Mouse (Mus musculus) midbrain, embryonic 16.5 days (tissue): ENCODE measurements around the gene Phgr1. TPM values are rescaled to one million over a fixed set of nuclear protein-coding genes. Genes with fewer than 3 reads are reported as not detected.
A peak's percentile ranks its signal among the peaks of the same experiment; 100 is the strongest.

Experiments used
- ATAC-seq: fragments of 200-750 bp; cut with Nextera tagmentation; 2 replicates; pipeline ENCODE4 v1.8.0; 2017; ENCODE audit warnings: moderate TSS enrichment
- H3K27ac ChIP-seq: fragments of 300-500 bp; sonication (generic); 2 replicates; pipeline ENCODE4 v1.5.1; 2014; ENCODE audit warnings: mild to moderate bottlenecking, low read length, mixed read lengths
- H3K27me3 ChIP-seq: fragments of 300-500 bp; sonication (generic); 2 replicates; pipeline ENCODE4 v1.6.1; 2014; ENCODE audit warnings: low read depth, low read length, mixed read lengths; ENCODE audit not compliant: control insufficient read depth, insufficient read depth
- H3K36me3 ChIP-seq: fragments of 300-500 bp; sonication (generic); 2 replicates; pipeline ENCODE4 v1.6.1; 2014; ENCODE audit warnings: mild to moderate bottlenecking, low read length, moderate library complexity, mixed read lengths; ENCODE audit not compliant: control insufficient read depth, insufficient read depth
- H3K4me1 ChIP-seq: fragments of 300-500 bp; sonication (generic); 2 replicates; pipeline ENCODE4 v1.6.1; 2014; ENCODE audit warnings: mild to moderate bottlenecking, low read length, mixed read lengths; ENCODE audit not compliant: control insufficient read depth, insufficient read depth
- H3K4me2 ChIP-seq: fragments of 300-500 bp; sonication (generic); 2 replicates; pipeline ENCODE4 v1.6.1; 2014; ENCODE audit warnings: mild to moderate bottlenecking, low read length, mixed read lengths
- H3K4me3 ChIP-seq: fragments of 300-500 bp; sonication (generic); 2 replicates; pipeline ENCODE4 v1.5.1; 2014; ENCODE audit warnings: low read depth, mild to moderate bottlenecking, low read length, moderate library complexity, mixed read lengths
- H3K9ac ChIP-seq: fragments of 300-500 bp; sonication (generic); 2 replicates; pipeline ENCODE4 v1.6.1; 2014; ENCODE audit warnings: low read depth, low read length, mixed read lengths
- H3K9me3 ChIP-seq: fragments of 300-500 bp; sonication (generic); replicated peaks from 2 replicates; pipeline ENCODE4 v1.6.1; 2014; ENCODE audit warnings: mild to moderate bottlenecking, low read length, mixed read lengths; ENCODE audit not compliant: control insufficient read depth, poor library complexity, severe bottlenecking
- WGBS: fragments of 180-500 bp; shearing (Covaris S2); extraction: QIAGEN DNeasy Blood & Tissue Kit; methylation state at CpG from one replicate; pipeline ENCODE4 v1.1.7; 2014; 5-methylcytosine and 5-hydroxymethylcytosine counted together
- polyA plus RNA-seq: library from polyadenylated mRNA; unstranded; fragments of >200 nt; fragmentation: Nextera tagmentation; extraction: Ambion mirVana; gene quantifications from 2 replicates; pipeline ENCODE4 v1.2.1, GENCODE M21; 2015

Phgr1 gene
- polyA plus RNA-seq, 1 experiment from 2014 or later: not detected

DNA sequence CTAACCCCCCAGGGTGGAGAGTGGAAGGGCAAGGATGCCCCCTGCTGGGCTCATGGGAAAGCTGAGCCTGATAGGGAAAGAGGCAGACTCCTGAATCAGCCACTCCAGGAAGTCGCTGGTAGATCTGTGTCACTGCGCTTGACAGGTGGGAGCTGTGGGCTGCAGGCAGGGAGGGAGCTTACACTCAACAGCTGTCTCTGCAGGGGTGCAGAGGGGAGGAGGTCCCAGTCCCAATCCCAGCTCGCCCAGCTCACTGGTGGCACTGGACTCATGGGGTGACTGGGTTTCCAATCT lies 42.0 kb upstream of the Phgr1 start:
- Histone ChIP-seq H3K9ac (no peak overlapping the region), H3K27me3 (peaks cover 2% of the 10 kb centered on the region; the same call in 1 of the 2 replicates), H3K36me3 (no peaks in the 10 kb centered on the region), H3K4me3 (no peak overlapping the region), H3K9me3 (no peaks in the 10 kb centered on the region), H3K4me1 (no peaks in the 10 kb centered on the region), H3K27ac (no peak overlapping the region), H3K4me2 (no peak overlapping the region)
- 4% methylated on average over 3 of the region's 3 CpGs for WGBS
- ATAC-seq: no peak

- no peaks in the 10 kb centered on the region for H3K4me1 ChIP-seq
- no peak overlapping the region for H3K4me3 ChIP-seq
- ATAC-seq: no peak
- no peak overlapping the region for H3K9ac ChIP-seq
- H3K9me3 ChIP-seq: no peaks in the 10 kb centered on the region
- no peaks in the 10 kb centered on the region for H3K36me3 ChIP-seq
- H3K4me2 ChIP-seq: no peak overlapping the region
- WGBS: 83% methylated on average over 5 of the region's 5 CpGs
- H3K27me3 ChIP-seq: peaks cover 2% of the 10 kb centered on the region; the same call in 1 of the 2 replicates
- H3K27ac ChIP-seq: no peak overlapping the region
These were observed 40.6 kb upstream of the Phgr1 start for GRCm38 (mm10) chr2:118731981-118732380.

GRCm38 (mm10) chr2:118733341-118733740 lies 39.2 kb upstream of the Phgr1 start:
- Histone ChIP-seq H3K4me2 (no peak overlapping the region), H3K4me1 (no peaks in the 10 kb centered on the region), H3K4me3 (no peak overlapping the region), H3K36me3 (no peaks in the 10 kb centered on the region), H3K27me3 (peaks cover 2% of the 10 kb centered on the region; the same call in 1 of the 2 replicates), H3K27ac (no peak overlapping the region), H3K9ac (no peak overlapping the region), H3K9me3 (no peaks in the 10 kb centered on the region)
- 39% methylated on average over 5 of the region's 5 CpGs for WGBS
- no peak for ATAC-seq

DNA sequence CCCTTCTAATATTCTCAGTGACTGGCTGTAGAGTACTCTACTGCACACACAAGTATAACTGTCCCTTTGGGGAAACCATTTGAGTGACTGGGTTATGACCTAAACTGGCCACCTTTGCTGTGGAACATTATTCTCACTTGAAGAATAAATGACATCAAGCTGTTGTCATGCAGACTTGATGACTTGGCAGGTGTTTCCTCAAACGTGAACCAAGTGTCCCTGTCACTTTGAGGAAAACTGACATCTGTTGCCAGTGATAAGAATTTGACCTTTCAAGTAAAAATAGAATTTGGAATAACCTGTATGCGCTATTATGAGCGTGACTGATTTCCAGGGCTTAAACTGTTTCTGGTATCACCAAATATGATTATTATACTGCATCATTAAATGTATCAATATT lies 32.2 kb upstream of the Phgr1 start:
- H3K4me1 ChIP-seq: peaks cover 8% of the 10 kb centered on the region
- H3K27me3 ChIP-seq: peaks cover 4% of the 10 kb centered on the region; the same call in 1 of the 2 replicates
- H3K36me3 ChIP-seq: no peaks in the 10 kb centered on the region
- no peak overlapping the region for H3K27ac ChIP-seq
- WGBS: 71% methylated on average over 3 of the region's 3 CpGs
- no peak overlapping the region for H3K4me2 ChIP-seq
- no peak for ATAC-seq
- H3K9me3 ChIP-seq: no peaks in the 10 kb centered on the region
- H3K9ac ChIP-seq: no peak overlapping the region
- no peak overlapping the region for H3K4me3 ChIP-seq

- Histone ChIP-seq H3K4me3 (no peak overlapping the region), H3K4me2 (no peak overlapping the region), H3K36me3 (no peaks in the 10 kb centered on the region), H3K4me1 (peaks cover 8% of the 10 kb centered on the region), H3K27me3 (peaks cover 4% of the 10 kb centered on the region; the same call in 1 of the 2 replicates), H3K9ac (no peak overlapping the region), H3K9me3 (no peaks in the 10 kb centered on the region), H3K27ac (no peak overlapping the region)
- ATAC-seq: no peak
- 72% methylated on average over 9 of the region's 9 CpGs for WGBS
These were observed 31.4 kb upstream of the Phgr1 start for GRCm38 (mm10) chr2:118741183-118741582.

DNA sequence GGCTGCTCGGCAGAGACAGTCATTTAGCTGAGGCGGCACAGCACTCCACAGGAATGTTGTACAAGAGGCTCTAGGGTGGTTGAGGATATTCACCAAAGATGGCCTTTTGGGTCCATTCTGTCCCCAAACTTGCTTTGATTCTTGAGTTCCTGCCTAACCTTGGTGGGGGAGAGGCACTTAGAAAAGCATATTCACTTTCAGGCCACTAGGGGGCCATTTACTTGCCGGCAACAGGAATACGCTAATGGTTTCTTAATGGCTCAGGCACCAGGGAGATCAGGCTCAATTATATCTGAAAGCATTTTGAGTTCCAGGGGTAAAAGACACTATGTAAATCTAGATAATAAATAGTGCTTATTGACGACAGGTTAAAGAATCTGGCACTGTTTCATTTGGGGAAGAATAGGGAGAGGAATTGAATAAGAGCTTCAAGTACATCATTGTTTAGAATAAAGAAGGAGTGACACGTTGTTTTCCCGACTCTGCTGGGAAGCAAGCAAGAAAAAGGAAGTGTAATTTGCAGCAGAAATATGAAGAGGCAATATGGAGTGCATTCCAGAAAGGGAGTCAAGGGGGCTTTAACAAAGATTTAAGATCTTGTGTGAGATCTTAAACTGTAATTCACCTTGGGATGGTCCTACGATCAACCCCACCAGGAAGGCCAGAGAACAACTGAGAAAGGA lies 29.2 kb upstream of the Phgr1 start:
- 26% methylated on average over 8 of the region's 8 CpGs for WGBS
- no peak for ATAC-seq
- Histone ChIP-seq H3K4me1 (peaks cover 20% of the 10 kb centered on the region), H3K9me3 (no peaks in the 10 kb centered on the region), H3K9ac (no peak overlapping the region), H3K36me3 (no peaks in the 10 kb centered on the region), H3K4me2 (no peak overlapping the region), H3K27me3 (peaks cover 4% of the 10 kb centered on the region; the same call in 1 of the 2 replicates), H3K4me3 (no peak overlapping the region), H3K27ac (no peak overlapping the region)

- Histone ChIP-seq H3K27ac (no peak overlapping the region), H3K9me3 (no peaks in the 10 kb centered on the region), H3K27me3 (peaks cover 4% of the 10 kb centered on the region; the same call in 1 of the 2 replicates), H3K4me1 (peaks cover 31% of the 10 kb centered on the region), H3K36me3 (no peaks in the 10 kb centered on the region), H3K4me3 (no peak overlapping the region; the same call in 1 of the 2 replicates), H3K4me2 (peak overlapping the region; percentile 94), H3K9ac (no peak overlapping the region)
- ATAC-seq: no peak
- WGBS: 10% methylated on average over 7 of the region's 7 CpGs
These were observed 27.9 kb upstream of the Phgr1 start for GRCm38 (mm10) chr2:118744621-118745020.

DNA sequence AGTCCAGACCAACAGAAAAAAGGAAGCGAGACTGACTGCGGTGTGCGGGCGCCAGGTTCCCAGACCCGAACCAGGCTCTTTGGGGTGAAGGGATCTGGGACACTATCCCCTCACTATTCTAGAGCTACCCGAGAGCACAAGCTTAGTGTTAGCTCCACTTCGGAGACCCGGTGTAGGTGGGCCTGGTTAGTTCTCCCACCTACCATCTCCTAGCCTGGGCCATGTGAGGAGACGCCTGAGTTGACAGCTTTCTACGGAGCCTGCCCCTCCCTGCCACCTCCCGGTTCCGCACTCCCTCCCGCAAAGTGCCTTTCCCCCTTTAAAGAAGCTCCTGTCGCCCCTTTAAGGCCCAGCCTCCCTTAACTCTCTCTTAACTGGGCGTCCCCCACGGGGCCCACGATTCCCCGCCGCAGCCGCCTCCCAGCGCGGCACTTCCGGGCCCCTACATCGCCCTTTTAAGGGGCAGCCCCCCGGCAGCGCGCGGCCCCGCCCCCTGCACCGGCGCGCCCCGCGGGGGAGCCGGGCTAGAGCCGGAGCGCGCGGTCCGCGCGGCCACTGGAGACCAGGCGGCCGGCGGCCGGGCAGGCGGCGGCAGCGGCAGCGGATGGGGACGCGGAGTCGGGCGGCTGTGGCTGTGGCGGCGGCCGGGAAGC lies 27.2 kb upstream of the Phgr1 start, which contains the start of gene Inafm2:
Inafm2 (plus strand) TSS at position 527 of the 653 bp plus-strand sequence.
- Histone ChIP-seq H3K4me1 (peaks cover 33% of the 10 kb centered on the region), H3K4me3 (peak within 1 kb of the TSS; percentile 90), H3K27me3 (peaks cover 4% of the 10 kb centered on the region; the same call in 1 of the 2 replicates), H3K27ac (peak within 1 kb of the TSS; percentile 77), H3K9me3 (no peaks in the 10 kb centered on the region), H3K36me3 (no peaks in the 10 kb centered on the region), H3K9ac (peak within 1 kb of the TSS; percentile 95), H3K4me2 (peak within 1 kb of the TSS; percentile 94)
- peak; percentile 93 for ATAC-seq
- WGBS: under 1% methylated on average over 40 of the region's 57 CpGs
